Mouse (Mus musculus): ENCODE measurements around the gene Rnf144b. TPM values are rescaled to one million over a fixed set of nuclear protein-coding genes. Genes with fewer than 3 reads are reported as not detected.

The Rnf144b gene
- polyA plus RNA-seq, 1 experiment from 2014 or later: 1.6 TPM

DNA sequence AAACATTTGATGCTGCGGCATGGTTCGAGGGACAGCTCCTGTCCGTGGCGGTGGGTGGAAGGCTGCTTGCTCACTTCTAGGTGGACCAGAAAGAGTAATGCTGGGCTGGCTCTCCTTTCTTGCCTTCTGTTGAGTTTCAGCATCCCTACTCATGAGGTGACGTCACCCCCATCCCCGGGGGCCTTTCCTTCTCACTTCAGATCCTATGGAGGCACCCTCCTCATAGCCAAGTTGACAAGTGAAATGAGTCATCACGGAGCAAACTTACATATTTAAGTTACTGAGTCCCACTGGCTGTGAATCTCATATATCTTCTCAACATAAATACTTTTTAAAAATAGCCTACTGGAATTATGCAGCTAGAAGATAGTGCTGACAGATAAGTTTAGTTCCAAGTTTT lies 12.4 kb downstream of the Rnf144b start:
- Histone ChIP-seq H3K9ac (ENCODE audit: low read depth, low read length) (no peak overlapping the region), H3K27ac (no peak overlapping the region), H3K36me3 (ENCODE audit: insufficient read depth, low read length) (no peaks in the 10 kb centered on the region), H3K27me3 (ENCODE audit: insufficient read depth, low read length) (no peaks in the 10 kb centered on the region), H3K4me2 (ENCODE audit: low read length) (no peak overlapping the region), H3K9me3 (replicated peaks; ENCODE audit: low read length) (no peaks in the 10 kb centered on the region), H3K4me1 (replicated peaks; ENCODE audit: insufficient read depth, low read length) (no peaks in the 10 kb centered on the region), H3K4me3 (replicated peaks; ENCODE audit: low read depth, low read length) (no peak overlapping the region)
- TF ChIP-seq CTCF (IDR thresholded peaks at IDR 0.05; ENCODE audit: low read depth): no peak
- WGBS: 95% methylated on average over 7 of the region's 7 CpGs
- ATAC-seq (replicated peaks; ENCODE audit: low FRiP score, low read depth) (no peak), DNase-seq (ENCODE audit: low spot score) (no peak)

GRCm38 (mm10) chr13:47135741-47136140 lies 13.3 kb downstream of the Rnf144b start:
- Histone ChIP-seq H3K27me3 (ENCODE audit: insufficient read depth, low read length) (no peaks in the 10 kb centered on the region), H3K27ac (no peak overlapping the region), H3K4me1 (replicated peaks; ENCODE audit: insufficient read depth, low read length) (no peaks in the 10 kb centered on the region), H3K9me3 (replicated peaks; ENCODE audit: low read length) (no peaks in the 10 kb centered on the region), H3K4me2 (ENCODE audit: low read length) (no peak overlapping the region), H3K4me3 (replicated peaks; ENCODE audit: low read depth, low read length) (no peak overlapping the region), H3K9ac (ENCODE audit: low read depth, low read length) (no peak overlapping the region), H3K36me3 (ENCODE audit: insufficient read depth, low read length) (no peaks in the 10 kb centered on the region)
- no peak for DNase-seq (ENCODE audit: low spot score)
- ATAC-seq (replicated peaks; ENCODE audit: low FRiP score, low read depth): no peak
- no peak for TF ChIP-seq CTCF (IDR thresholded peaks at IDR 0.05; ENCODE audit: low read depth)
- 87% methylated on average over 7 of the region's 7 CpGs for WGBS

DNA sequence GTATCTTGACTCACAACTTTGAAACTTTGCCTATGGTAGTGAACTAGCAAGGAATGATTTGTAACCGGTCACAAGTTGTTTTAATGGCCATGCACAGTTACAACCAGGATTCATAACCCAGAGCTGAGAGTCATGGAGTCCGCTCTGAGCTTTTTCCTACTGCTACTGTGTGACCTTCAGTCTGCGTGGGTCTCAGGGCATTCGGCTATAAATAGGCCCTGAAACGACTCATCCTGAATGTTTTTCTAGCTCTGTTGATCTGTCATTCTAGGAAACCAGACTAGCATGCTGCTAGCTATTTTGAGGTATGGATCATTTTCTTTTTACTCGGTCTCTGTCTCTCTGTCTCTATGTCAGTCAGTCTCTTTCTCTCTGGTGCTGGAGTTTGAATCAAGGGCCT lies 20.3 kb downstream of the Rnf144b start:
- no peak overlapping the region for H3K9ac ChIP-seq (ENCODE audit: low read depth, low read length)
- no peaks in the 10 kb centered on the region for H3K4me1 ChIP-seq (replicated peaks; ENCODE audit: insufficient read depth, low read length)
- no peaks in the 10 kb centered on the region for H3K27me3 ChIP-seq (ENCODE audit: insufficient read depth, low read length)
- no peak overlapping the region for H3K4me3 ChIP-seq (replicated peaks; ENCODE audit: low read depth, low read length)
- no peak for DNase-seq (ENCODE audit: low spot score)
- no peak for TF ChIP-seq CTCF (IDR thresholded peaks at IDR 0.05; ENCODE audit: low read depth)
- no peak overlapping the region for H3K27ac ChIP-seq
- no peak overlapping the region for H3K4me2 ChIP-seq (ENCODE audit: low read length)
- WGBS: 46% methylated on average over 6 of the region's 6 CpGs
- no peaks in the 10 kb centered on the region for H3K9me3 ChIP-seq (replicated peaks; ENCODE audit: low read length)
- no peaks in the 10 kb centered on the region for H3K36me3 ChIP-seq (ENCODE audit: insufficient read depth, low read length)
- no peak for ATAC-seq (replicated peaks; ENCODE audit: low FRiP score, low read depth)

DNA sequence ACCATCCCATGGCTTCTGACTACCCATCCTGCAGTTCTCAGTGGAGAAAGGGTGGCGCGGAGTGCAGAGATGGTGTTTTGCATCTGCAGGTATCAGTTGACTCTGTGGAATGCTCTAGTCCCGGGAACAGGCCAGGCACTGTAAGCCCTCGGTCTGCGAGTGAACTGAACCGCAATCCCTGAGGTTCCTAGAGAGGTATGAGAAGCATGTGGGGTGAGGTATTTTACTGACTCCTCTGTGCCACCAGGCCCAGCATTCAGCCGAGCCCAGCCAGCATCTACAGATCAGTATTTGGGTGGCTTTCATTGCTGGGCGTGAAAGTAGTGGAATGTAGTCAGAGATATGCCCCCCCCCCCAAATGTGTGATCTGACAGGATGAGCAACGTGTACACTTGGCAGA lies 23.5 kb downstream of the Rnf144b start:
- Histone ChIP-seq H3K27ac (no peak overlapping the region), H3K36me3 (ENCODE audit: insufficient read depth, low read length) (no peaks in the 10 kb centered on the region), H3K27me3 (ENCODE audit: insufficient read depth, low read length) (no peaks in the 10 kb centered on the region), H3K4me1 (replicated peaks; ENCODE audit: insufficient read depth, low read length) (no peaks in the 10 kb centered on the region), H3K4me3 (replicated peaks; ENCODE audit: low read depth, low read length) (no peak overlapping the region), H3K9ac (ENCODE audit: low read depth, low read length) (no peak overlapping the region), H3K9me3 (replicated peaks; ENCODE audit: low read length) (no peaks in the 10 kb centered on the region), H3K4me2 (ENCODE audit: low read length) (no peak overlapping the region)
- ATAC-seq (replicated peaks; ENCODE audit: low FRiP score, low read depth) (no peak), DNase-seq (ENCODE audit: low spot score) (peak; percentile 42)
- 48% methylated on average over 9 of the region's 9 CpGs for WGBS
- TF ChIP-seq CTCF (IDR thresholded peaks at IDR 0.05; ENCODE audit: low read depth): no peak

DNA sequence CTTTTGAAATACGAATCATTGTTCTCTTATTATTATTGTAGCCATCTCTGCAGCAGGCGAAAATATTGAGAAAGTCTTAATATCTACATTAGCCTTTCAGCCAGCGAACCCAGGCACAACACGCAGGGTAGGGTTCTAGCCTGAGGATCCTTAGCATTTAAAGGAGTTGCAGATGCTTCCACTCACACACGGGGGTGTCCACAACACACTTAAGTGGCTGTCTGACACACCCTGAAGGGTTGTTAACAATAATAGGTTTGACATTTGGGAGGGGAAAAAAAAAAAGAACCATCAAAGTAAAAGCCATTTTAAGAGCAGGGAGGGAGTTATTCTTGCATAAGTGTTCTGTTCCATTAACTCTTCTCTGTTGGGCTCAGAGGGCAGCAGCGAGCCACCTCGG lies 23.9 kb downstream of the Rnf144b start:
- Histone ChIP-seq H3K27ac (no peak overlapping the region), H3K9me3 (replicated peaks; ENCODE audit: low read length) (no peaks in the 10 kb centered on the region), H3K4me2 (ENCODE audit: low read length) (no peak overlapping the region), H3K36me3 (ENCODE audit: insufficient read depth, low read length) (no peaks in the 10 kb centered on the region), H3K27me3 (ENCODE audit: insufficient read depth, low read length) (no peaks in the 10 kb centered on the region), H3K4me1 (replicated peaks; ENCODE audit: insufficient read depth, low read length) (no peaks in the 10 kb centered on the region), H3K9ac (ENCODE audit: low read depth, low read length) (no peak overlapping the region), H3K4me3 (replicated peaks; ENCODE audit: low read depth, low read length) (no peak overlapping the region)
- ATAC-seq (replicated peaks; ENCODE audit: low FRiP score, low read depth): no peak
- no peak for TF ChIP-seq CTCF (IDR thresholded peaks at IDR 0.05; ENCODE audit: low read depth)
- no peak for DNase-seq (ENCODE audit: low spot score)
- WGBS: 46% methylated on average over 7 of the region's 7 CpGs

DNA sequence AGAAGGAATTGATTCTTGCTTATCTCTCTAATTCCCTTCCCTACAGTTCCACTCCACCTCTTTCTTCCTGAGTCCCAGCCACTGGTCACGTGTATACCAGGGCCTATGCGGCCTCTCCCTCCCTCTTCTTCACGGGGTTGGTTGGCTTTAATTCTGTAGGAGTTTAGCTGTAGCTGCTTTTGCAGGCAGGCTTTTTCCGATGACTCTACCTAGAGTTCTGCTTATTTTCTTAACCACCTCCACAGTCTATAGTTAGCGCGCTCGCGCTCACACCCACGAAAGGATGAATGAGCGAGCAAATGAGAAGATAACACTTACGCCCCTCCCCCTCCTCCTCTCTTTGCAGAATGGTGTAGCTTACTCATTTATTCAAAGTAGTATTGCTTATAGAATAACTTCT lies 26.1 kb downstream of the Rnf144b start:
- ATAC-seq (replicated peaks; ENCODE audit: low FRiP score, low read depth): peak; percentile 65; the same call in 1 of the 2 replicates

DNA sequence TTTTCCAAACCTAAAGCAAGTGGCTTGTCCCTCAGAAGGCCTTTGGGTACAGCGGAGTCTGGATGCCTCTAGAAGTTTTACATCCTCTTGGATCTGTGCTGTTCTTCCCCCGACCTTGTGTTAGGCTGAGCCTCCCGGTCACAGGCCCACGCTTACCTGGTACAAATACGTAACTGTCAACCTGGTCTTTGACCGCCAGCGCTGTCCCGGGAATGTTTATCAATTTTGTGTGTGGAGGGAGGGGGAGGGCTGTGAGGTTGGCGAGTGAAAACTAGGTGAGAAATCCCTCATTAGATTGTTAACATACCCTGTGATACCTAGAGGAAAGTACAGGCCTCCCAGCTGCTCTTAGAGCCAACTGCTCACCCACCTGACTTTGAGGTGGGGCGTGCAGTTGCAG lies 27.5 kb downstream of the Rnf144b start:
- no peak for ATAC-seq (replicated peaks; ENCODE audit: low FRiP score, low read depth)
- 96% methylated on average over 10 of the region's 10 CpGs for WGBS
- H3K4me1 ChIP-seq (replicated peaks; ENCODE audit: insufficient read depth, low read length): no peaks in the 10 kb centered on the region
- no peaks in the 10 kb centered on the region for H3K36me3 ChIP-seq (ENCODE audit: insufficient read depth, low read length)
- no peak overlapping the region for H3K27ac ChIP-seq
- TF ChIP-seq CTCF (IDR thresholded peaks at IDR 0.05; ENCODE audit: low read depth): no peak
- no peak overlapping the region for H3K4me2 ChIP-seq (ENCODE audit: low read length)
- H3K9me3 ChIP-seq (replicated peaks; ENCODE audit: low read length): no peaks in the 10 kb centered on the region
- no peak for DNase-seq (ENCODE audit: low spot score)
- no peak overlapping the region for H3K9ac ChIP-seq (ENCODE audit: low read depth, low read length)
- no peak overlapping the region for H3K4me3 ChIP-seq (replicated peaks; ENCODE audit: low read depth, low read length)
- no peaks in the 10 kb centered on the region for H3K27me3 ChIP-seq (ENCODE audit: insufficient read depth, low read length)

More for the DNA sequence above, 26.1 kb downstream of the Rnf144b start:
- Histone ChIP-seq H3K27me3 (ENCODE audit: insufficient read depth, low read length) (no peaks in the 10 kb centered on the region), H3K36me3 (ENCODE audit: insufficient read depth, low read length) (no peaks in the 10 kb centered on the region), H3K9ac (ENCODE audit: low read depth, low read length) (no peak overlapping the region), H3K4me2 (ENCODE audit: low read length) (peak overlapping the region; percentile 28; the same call in 1 of the 2 replicates), H3K4me1 (replicated peaks; ENCODE audit: insufficient read depth, low read length) (no peaks in the 10 kb centered on the region), H3K27ac (no peak overlapping the region), H3K9me3 (replicated peaks; ENCODE audit: low read length) (no peaks in the 10 kb centered on the region), H3K4me3 (replicated peaks; ENCODE audit: low read depth, low read length) (no peak overlapping the region)
- DNase-seq (ENCODE audit: low spot score): peak; percentile 29
- 53% methylated on average over 11 of the region's 11 CpGs for WGBS
- no peak for TF ChIP-seq CTCF (IDR thresholded peaks at IDR 0.05; ENCODE audit: low read depth)
